Mouse (Mus musculus): ENCODE data around the gene Faap100.

The Faap100 gene

DNA sequence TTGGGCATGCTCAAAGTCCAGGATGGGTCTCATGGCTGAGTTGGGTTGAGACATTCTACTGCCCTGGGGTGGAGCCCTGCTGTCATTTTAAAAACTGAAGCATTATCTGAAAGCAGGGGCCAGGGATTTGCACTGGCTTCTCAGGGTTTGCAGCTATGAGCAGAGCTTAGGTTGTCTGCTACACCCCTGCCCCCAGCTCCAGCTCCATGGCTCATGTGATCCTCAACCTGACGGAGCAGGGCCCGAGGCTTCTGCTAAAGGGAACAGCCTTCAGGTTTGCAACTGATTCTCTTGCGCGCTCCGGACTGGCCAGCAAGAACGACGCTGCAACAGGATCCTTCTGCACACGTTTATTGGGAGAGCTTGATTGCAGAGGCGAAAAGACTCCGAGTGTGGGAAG lies 58.4 kb downstream of the Faap100 start:
- DNase-seq (ENCODE audit: low read depth, low spot score), result no peak

DNA sequence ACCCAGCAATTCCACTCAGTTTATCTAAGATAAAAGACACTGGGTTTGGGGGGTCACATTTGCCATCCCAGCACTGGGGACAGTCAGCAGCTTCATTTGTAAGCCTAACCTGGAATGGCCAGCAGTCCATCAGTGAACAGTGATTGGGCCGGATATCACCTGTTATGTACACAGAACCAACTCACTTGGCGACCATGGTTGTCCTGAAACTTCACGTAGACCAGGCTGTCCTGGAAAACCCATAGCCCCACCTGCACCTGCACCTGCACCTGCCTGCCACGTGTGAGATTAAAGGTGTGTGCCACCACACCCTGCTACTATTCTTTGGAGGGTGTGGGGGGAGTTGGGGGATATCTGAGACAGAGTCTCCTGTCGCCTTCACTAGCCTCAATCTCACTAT lies 59.3 kb downstream of the Faap100 start:
- DNase-seq (ENCODE audit: low read depth, low spot score), result no peak

All from brain, embryonic 18.5 days (tissue).